Mouse (Mus musculus) splenic B cell, adult 2 months (primary cell): ENCODE measurements at regions not wholly inside any gene's neighbourhood (a gene's known extent, or its start where the extent isn't known, plus 50 kb on each side); places are given as distances from the start of the nearest gene placed in this dataset.

Source experiments
- DNase-seq: peaks from one replicate; pipeline ENCODE4 v3.0.0-alpha.2; 2011; ENCODE audit warnings: low read depth, low spot score
- H3K27me3 ChIP-seq: 2 replicates; pipeline ENCODE4 v1.6.1; 2012; ENCODE audit warnings: mild to moderate bottlenecking, low read length, moderate library complexity, mixed read lengths; ENCODE audit not compliant: control insufficient read depth, poor library complexity, insufficient read depth, severe bottlenecking
- H3K36me3 ChIP-seq: 2 replicates; pipeline ENCODE4 v1.6.1; 2012; ENCODE audit warnings: mild to moderate bottlenecking, low read length, moderate library complexity, mixed read lengths; ENCODE audit not compliant: control insufficient read depth, poor library complexity, insufficient read depth, severe bottlenecking

DNA sequence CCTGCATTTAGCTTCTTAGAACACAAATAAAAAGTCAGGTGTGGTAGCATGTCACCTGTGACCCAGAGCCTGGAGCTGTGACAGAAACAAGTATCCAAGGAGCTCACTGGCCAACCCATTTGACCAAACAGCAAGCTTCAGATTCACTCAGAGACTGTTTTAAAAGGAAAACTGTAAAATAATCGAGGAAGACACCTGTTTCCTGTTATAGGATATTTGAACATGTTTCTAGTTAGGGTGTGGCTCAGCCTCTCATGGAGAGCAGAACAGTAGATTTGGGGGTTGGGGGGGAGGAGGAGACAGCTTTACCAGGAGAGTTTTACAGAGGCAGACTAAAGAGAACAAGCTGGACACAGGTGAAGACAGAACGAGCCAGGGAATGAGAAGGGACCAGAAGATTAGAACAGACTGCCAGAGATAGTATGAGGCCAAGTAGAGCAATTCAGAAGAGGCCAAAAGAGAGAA lies 230.6 kb downstream of the Cd47 start:
- peak; percentile 15 for DNase-seq
- no peaks in the 10 kb centered on the region for H3K36me3 ChIP-seq
- H3K27me3 ChIP-seq, result no peaks in the 10 kb centered on the region

DNA sequence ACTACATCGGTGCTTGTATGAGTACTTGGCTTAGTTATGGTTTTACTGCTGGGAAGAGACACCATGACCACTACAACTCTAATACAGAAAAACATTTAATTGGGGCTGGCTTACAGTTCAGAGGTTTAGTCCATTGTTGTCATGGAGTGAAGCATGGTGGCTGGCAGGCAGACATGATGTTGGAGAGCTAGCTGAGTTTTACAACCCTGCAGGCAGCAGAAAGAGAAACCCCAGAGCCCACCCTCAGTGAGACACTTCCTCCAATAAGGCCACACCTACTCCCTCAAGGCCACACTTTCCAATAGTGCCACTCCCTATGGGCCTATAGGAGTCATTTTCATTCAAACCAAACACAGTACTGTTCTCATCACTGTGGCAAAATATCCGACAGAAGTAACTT lies 232.5 kb downstream of the Cd47 start:
- DNase-seq, result no peak
- no peaks in the 10 kb centered on the region for H3K36me3 ChIP-seq
- no peaks in the 10 kb centered on the region for H3K27me3 ChIP-seq

DNA sequence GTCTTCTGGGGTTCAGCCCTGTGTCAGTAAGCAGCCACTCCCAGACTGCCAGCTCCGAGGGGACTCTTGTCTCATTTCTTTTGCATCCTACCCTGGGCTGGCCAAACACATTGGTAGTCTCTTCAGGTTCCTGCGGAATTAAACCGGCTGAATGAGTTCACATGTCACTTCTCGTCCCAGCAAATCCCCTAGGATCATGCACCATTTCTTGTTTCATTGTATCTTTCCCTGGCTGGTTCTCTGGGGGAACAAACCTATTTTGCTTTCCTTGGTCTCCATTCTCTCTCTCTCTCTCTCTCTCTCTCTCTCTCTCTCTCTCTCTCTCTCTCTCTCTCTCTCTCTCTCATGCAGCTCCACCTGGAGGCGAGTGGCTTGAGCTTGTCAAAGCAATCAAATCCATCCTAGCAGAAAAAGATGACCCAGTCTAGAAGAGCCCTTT lies 236.0 kb downstream of the Cd47 start:
- H3K27me3 ChIP-seq, result no peaks in the 10 kb centered on the region
- no peak for DNase-seq
- no peaks in the 10 kb centered on the region for H3K36me3 ChIP-seq

DNA sequence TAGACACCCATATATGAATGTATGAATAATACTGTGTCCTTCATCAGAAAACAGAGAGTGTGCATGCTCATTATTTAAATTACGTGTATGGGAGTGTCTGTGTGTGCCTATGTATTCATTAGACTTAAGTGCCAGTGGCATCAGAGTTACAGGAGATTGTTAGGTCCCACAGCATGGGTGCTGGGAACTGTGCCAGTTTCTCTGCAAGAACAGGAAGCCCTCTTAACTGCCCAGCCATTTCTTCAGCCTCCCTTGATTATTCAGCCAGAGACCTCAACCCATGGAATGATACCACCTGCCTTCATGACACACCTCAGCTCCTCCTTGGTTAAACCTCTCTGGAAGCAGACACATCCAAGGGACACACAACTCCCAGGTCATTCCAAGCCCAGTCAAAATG lies 243.8 kb downstream of the Cd47 start:
- H3K36me3 ChIP-seq, result no peaks in the 10 kb centered on the region
- no peak for DNase-seq
- no peaks in the 10 kb centered on the region for H3K27me3 ChIP-seq

DNA sequence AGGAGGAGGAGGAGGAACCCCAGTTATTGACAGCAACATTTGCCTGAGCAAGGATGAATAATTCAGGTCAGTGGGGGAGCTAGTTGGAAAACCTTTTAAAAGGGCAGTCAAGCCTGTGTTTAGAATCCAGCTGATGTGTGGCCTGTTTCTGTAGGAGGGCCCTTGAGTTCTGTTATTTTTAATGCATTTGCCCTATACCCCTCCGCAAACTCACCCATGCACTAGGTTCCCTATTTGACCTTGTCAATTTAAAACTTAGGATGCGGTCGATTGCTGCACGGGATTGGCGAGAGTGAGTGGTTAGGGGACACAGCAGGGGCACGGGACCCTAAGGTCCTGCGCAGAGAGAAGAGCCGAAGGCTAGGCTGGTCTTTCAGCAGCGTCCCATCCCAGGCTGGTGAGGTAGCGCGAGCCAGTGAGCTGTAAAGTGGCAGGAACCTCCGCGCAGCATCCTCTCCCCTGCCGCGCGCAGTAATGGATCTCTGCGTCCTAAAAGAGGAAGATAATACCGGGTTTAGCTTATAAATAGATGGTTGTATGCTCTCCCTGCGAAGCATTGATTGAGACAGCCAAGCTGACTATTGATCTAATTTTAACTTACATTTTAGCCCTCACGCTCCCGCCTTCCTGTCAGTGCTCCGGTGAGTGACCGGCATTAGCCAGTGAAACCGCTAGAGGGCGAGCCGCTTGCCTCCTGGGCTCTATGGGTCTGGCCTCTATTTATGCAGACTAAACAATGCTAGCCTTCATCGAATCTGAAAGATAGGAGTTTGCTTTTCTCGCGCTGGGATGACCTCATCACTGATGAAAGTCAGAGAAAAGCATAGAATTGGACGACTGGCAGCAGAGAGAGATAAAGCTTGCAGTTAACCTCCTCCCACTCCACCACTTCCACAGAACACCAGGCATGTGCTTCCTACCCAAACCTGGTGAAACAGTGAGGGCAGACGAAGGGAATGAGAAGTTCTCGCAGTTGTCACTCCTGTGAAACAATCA lies 245.5 kb downstream of the Cd47 start:
- peak; percentile 82 for DNase-seq
- Histone ChIP-seq H3K27me3 (no peaks in the 10 kb centered on the region), H3K36me3 (no peaks in the 10 kb centered on the region)

DNA sequence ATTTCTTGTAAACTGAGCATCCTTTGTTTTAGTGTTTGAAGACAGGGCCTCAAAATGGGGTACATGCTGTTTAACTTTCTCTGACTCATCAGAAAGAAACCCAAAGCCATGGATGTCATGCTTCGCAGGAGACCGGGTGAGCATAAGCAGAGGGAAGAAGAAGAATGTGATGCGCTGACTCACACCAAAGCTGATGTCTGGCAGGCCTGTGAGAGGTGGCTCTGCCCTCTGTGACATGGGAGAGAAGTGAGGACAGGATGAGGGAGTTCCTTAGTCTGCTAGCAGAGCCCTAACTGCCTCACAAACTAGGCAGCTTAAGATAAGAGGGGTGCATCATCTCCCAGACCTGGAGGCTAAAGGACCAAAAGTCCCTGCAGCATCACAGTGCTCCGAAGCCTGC lies 263.2 kb downstream of the Cd47 start:
- DNase-seq, result no peak
- Histone ChIP-seq H3K36me3 (no peaks in the 10 kb centered on the region), H3K27me3 (no peaks in the 10 kb centered on the region)

DNA sequence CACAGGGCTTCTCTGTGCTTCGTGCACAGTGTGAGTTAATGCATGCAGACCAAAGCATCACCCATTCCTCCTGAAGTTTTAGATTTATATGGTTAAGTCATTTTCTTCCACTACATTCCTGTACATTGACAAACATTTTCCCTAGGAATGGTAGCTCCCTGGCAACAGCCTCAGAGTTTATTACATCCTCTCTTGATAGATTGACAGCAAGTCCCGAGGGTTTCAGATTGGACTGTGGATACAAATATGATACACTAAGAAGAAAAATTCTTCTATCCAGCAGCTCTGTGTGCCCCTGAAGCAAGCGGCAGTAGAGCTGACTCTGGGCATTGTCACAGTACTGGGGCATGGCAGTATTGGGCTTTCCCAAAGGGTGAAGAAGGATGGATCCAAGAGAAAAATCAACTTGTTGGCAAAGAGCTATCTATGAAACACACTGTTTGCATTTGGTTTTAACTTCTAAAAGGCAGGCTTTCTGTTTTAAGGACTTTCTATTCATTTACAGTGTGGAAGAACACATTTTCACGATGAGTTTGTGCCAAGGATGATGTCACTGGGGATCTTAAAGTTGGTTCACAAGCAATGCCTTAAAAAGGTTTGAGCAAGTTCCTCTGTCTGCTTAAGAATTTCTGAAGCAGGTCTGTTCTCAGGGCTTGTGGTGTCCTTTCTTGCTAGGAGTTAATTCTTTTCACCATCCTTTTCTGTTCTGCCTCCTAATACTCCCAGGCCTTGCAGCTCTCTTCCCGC lies 265.2 kb downstream of the Cd47 start:
- no peaks in the 10 kb centered on the region for H3K36me3 ChIP-seq
- no peaks in the 10 kb centered on the region for H3K27me3 ChIP-seq
- no peak for DNase-seq

DNA sequence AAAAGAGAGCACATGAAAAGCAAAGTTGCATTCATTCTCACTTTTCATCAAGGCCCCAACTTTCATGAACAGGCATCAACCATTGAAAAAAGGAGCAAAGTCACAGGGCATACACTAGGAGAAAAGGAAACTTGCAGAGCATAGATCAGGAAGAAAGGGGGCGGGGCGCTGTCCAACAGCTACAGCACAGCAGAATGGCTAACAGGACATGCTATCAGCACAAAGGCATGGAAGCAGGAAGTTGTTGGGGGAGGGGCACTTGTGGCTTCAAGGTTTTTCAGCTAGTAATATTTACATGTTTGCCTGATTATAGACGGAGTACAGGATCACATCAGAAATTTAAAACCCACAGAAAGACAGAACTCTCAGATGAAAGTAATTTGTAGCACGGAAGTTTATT lies 268.7 kb downstream of the Cd47 start:
- H3K27me3 ChIP-seq, result no peaks in the 10 kb centered on the region
- H3K36me3 ChIP-seq, result no peaks in the 10 kb centered on the region
- peak; percentile 36 for DNase-seq

DNA sequence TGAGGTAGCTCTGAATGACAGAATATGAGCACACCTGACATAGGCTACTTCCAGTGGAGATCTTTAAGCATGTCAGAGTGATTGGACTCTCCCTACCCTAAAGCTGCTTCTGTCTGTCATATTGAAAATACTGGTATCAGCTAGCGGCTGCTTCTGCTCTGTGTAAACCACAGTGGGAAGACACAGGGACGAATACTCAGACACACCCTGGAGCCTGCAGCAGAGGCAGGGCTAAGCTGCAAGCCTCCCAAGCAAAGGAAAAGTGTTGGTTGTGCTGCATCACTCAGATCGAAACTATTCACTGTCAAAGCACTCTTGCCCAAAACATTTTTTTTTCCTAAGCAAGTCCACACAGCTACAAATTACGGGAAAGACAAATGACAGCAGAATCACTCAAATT lies 270.4 kb downstream of the Cd47 start:
- DNase-seq, result no peak
- Histone ChIP-seq H3K36me3 (no peaks in the 10 kb centered on the region), H3K27me3 (no peaks in the 10 kb centered on the region)

DNA sequence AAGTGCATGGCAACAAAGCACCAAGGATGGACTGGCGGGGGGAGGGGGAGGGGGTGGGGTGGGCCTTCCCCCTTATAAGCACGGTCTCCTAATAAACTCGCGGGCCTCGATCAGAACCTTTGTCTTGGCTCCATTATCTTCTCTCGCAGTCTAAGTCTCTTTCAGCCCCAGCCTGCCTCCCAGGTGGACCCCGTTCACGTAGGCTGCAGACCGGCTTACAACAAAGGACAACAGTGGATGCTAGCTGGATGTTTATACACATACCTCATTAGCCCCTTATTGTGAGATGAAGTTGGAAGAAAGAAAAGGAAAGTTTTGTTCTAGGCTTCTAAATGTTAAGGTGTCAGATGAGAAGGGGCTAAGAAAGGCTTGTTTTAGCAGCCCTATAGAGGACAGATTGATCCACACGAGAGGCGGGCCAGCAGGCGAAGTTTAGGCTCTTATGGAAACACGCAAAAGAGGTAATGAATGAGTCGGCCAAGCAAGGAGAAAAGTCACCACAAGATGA lies 272.6 kb downstream of the Cd47 start:
- no peaks in the 10 kb centered on the region for H3K27me3 ChIP-seq
- H3K36me3 ChIP-seq, result no peaks in the 10 kb centered on the region
- no peak for DNase-seq

DNA sequence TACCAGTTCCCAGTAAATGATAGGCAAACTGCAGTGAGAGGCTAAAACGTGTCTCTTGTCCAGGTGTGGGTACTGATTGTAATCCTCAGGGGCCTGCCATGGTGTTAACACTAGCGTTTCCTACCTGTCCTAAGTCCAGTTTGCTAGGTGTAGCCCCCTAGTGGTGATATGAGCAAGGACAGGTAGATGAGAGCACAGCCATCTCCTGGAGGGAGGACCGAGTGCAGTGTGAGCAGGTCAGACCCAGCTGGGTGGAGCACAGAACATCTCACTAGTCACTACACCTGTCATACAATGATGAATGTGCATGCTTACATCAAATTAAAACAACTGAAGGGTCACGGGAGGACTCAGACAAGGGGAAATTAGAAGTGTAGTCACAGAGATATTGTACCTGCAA lies 273.6 kb downstream of the Cd47 start:
- DNase-seq, result peak; percentile 74
- H3K36me3 ChIP-seq, result no peaks in the 10 kb centered on the region
- H3K27me3 ChIP-seq, result no peaks in the 10 kb centered on the region

DNA sequence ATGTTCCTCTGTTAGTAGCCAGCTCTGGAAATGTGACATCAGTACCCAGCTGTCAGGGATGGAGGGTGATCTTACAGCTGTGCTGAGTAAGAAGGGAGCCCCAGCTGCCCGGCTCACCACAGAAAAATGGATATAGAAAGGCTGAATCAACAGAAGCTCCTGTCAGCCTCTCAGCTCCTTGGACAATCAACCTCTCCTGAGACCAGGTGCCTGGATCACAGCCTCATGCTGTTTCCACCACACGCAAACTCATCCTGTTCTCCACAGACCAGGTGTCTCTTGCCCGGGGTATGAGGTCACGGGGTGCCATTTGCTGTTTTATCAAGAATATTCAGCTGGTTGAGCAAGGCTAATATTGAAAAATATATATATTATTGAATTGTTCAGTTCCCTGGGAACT lies 275.3 kb downstream of the Cd47 start:
- Histone ChIP-seq H3K27me3 (no peaks in the 10 kb centered on the region), H3K36me3 (no peaks in the 10 kb centered on the region)
- DNase-seq, result no peak

DNA sequence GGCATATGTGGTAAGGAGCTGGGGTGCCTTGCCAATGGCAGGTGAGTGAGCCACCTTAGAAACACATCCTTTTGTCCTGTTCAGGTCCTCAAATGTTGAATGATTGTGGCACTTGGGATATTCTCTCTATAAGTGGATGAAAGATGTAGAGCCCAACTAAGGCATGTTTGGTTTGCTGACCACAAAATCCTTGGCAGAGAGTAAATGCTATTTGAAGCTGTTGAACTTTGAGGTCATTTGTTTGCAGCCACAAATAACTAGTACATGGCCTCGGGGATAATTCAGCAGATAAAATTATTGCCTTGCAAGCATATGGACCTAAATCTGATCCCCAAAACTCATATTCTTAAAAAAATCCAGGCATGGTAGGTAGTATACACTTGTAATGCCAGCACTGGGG lies 281.2 kb downstream of the Cd47 start:
- no peak for DNase-seq
- Histone ChIP-seq H3K36me3 (no peaks in the 10 kb centered on the region), H3K27me3 (no peaks in the 10 kb centered on the region)

DNA sequence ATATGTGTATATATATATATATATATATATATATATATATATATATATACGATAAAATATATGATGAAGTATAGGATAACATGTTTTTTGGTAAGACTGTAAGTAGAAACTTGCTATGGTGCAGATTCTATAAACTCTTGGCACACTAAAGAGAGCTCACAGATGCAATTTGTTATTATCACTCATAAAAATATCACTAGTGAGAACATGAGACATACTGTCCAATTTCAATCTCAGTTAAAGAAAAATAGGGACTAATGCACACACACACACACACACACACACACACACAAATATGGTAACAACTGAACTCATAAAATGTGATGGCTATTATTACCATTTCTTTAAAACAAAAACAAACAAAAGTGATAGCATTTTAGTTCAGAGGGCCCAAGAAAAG lies 292.0 kb downstream of the Cd47 start:
- Histone ChIP-seq H3K27me3 (no peaks in the 10 kb centered on the region), H3K36me3 (no peaks in the 10 kb centered on the region)
- DNase-seq, result no peak

DNA sequence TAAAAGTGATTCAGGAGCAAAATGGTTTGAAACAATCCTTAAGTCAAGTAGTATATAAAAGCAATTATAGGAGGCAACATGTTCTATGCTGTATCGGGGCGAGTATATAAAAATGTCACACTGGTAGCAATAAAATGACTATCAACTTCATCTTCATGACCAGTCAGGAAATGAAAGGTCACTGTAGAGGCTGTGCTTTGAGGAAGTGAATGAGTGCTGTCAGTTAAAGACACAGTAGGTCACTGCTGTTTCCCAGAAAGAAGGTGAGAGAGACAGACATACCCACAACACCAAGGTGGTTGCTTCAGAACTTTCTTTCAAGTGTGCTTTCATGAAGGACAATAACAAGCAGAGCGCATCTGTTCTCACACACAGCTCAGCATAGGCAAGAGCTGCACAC lies 292.4 kb downstream of the Cd47 start:
- no peak for DNase-seq
- H3K27me3 ChIP-seq, result no peaks in the 10 kb centered on the region
- no peaks in the 10 kb centered on the region for H3K36me3 ChIP-seq
